Mouse (Mus musculus): ENCODE measurements around the gene Flvcr1. TPM values are rescaled to one million over a fixed set of nuclear protein-coding genes. Genes with fewer than 3 reads are reported as not detected.

Flvcr1 gene
- polyA plus RNA-seq, 1 experiment from 2014 or later, result 9.9 TPM

- DNase-seq (peak; percentile 11), ATAC-seq (ENCODE audit: insufficient read depth) (no peak)
- H3K36me3 ChIP-seq (ENCODE audit: insufficient read depth), result 0 out of 2 replicates have a peak, but pooled peaks cover 7% of the 10 kb centered on the region
- 70% methylated on average over 2 of the region's 2 CpGs for WGBS
- H3K27me3 ChIP-seq (ENCODE audit: insufficient read depth, low read length), result no peaks in the 10 kb centered on the region
- no peak overlapping the region for H3K4me2 ChIP-seq
- no peak overlapping the region for H3K9ac ChIP-seq
- no peak for TF ChIP-seq CTCF (IDR thresholded peaks at IDR 0.05; ENCODE audit: low read depth)
- H3K9me3 ChIP-seq (ENCODE audit: low read depth, low read length), result no peaks in the 10 kb centered on the region
- peaks cover 8% of the 10 kb centered on the region for H3K4me1 ChIP-seq (ENCODE audit: insufficient read depth)
- no peak overlapping the region for H3K27ac ChIP-seq (ENCODE audit: low read depth)
- no peak overlapping the region for H3K4me3 ChIP-seq (ENCODE audit: low read depth, low read length)
These were observed 2.8 kb downstream of the Flvcr1 start for GRCm38 (mm10) chr1:191023140-191023539.

- peaks cover 8% of the 10 kb centered on the region for H3K4me1 ChIP-seq (ENCODE audit: insufficient read depth)
- 88% methylated on average over 7 of the region's 7 CpGs for WGBS
- no peaks in the 10 kb centered on the region for H3K9me3 ChIP-seq (ENCODE audit: low read depth, low read length)
- no peak overlapping the region for H3K4me2 ChIP-seq
- no peak for TF ChIP-seq CTCF (IDR thresholded peaks at IDR 0.05; ENCODE audit: low read depth)
- H3K36me3 ChIP-seq (ENCODE audit: insufficient read depth), result 0 out of 2 replicates have a peak, but pooled peaks cover 7% of the 10 kb centered on the region
- ATAC-seq (ENCODE audit: insufficient read depth), result no peak
- no peak overlapping the region for H3K4me3 ChIP-seq (ENCODE audit: low read depth, low read length)
- no peak for DNase-seq
- no peaks in the 10 kb centered on the region for H3K27me3 ChIP-seq (ENCODE audit: insufficient read depth, low read length)
- no peak overlapping the region for H3K27ac ChIP-seq (ENCODE audit: low read depth)
- no peak overlapping the region for H3K9ac ChIP-seq
These were observed 4.9 kb downstream of the Flvcr1 start for GRCm38 (mm10) chr1:191021016-191021415.

- H3K27ac ChIP-seq (ENCODE audit: low read depth), result no peak overlapping the region
- 85% methylated on average over 3 of the region's 3 CpGs for WGBS
- no peaks in the 10 kb centered on the region for H3K27me3 ChIP-seq (ENCODE audit: insufficient read depth, low read length)
- H3K4me1 ChIP-seq (ENCODE audit: insufficient read depth), result peaks cover 8% of the 10 kb centered on the region
- H3K36me3 ChIP-seq (ENCODE audit: insufficient read depth), result 0 out of 2 replicates have a peak, but pooled peaks cover 7% of the 10 kb centered on the region
- no peak overlapping the region for H3K9ac ChIP-seq
- TF ChIP-seq CTCF (IDR thresholded peaks at IDR 0.05; ENCODE audit: low read depth), result no peak
- ATAC-seq (ENCODE audit: insufficient read depth) (no peak), DNase-seq (no peak)
- no peak overlapping the region for H3K4me2 ChIP-seq
- no peaks in the 10 kb centered on the region for H3K9me3 ChIP-seq (ENCODE audit: low read depth, low read length)
- H3K4me3 ChIP-seq (ENCODE audit: low read depth, low read length), result no peak overlapping the region
These were observed 5.6 kb downstream of the Flvcr1 start for GRCm38 (mm10) chr1:191020217-191020924.

GRCm38 (mm10) chr1:191019803-191020202, 6.2 kb downstream of the Flvcr1 start:
- ATAC-seq (ENCODE audit: insufficient read depth) (no peak), DNase-seq (no peak)
- Histone ChIP-seq H3K9ac (no peak overlapping the region), H3K4me3 (ENCODE audit: low read depth, low read length) (no peak overlapping the region), H3K27me3 (ENCODE audit: insufficient read depth, low read length) (no peaks in the 10 kb centered on the region), H3K36me3 (ENCODE audit: insufficient read depth) (0 out of 2 replicates have a peak, but pooled peaks cover 13% of the 10 kb centered on the region), H3K27ac (ENCODE audit: low read depth) (no peak overlapping the region), H3K9me3 (ENCODE audit: low read depth, low read length) (no peaks in the 10 kb centered on the region), H3K4me2 (no peak overlapping the region), H3K4me1 (ENCODE audit: insufficient read depth) (peaks cover 2% of the 10 kb centered on the region)
- no peak for TF ChIP-seq CTCF (IDR thresholded peaks at IDR 0.05; ENCODE audit: low read depth)
- WGBS, result 90% methylated on average over 5 of the region's 5 CpGs

- Histone ChIP-seq H3K27me3 (ENCODE audit: insufficient read depth, low read length) (no peaks in the 10 kb centered on the region), H3K9ac (no peak overlapping the region), H3K27ac (ENCODE audit: low read depth) (no peak overlapping the region), H3K4me3 (ENCODE audit: low read depth, low read length) (no peak overlapping the region), H3K4me2 (no peak overlapping the region), H3K36me3 (ENCODE audit: insufficient read depth) (peaks cover 41% of the 10 kb centered on the region; the same call in 1 of the 2 replicates), H3K9me3 (ENCODE audit: low read depth, low read length) (no peaks in the 10 kb centered on the region), H3K4me1 (ENCODE audit: insufficient read depth) (no peaks in the 10 kb centered on the region)
- no peak for DNase-seq
- ATAC-seq (ENCODE audit: insufficient read depth), result no peak
- WGBS, result 93% methylated on average over 3 of the region's 3 CpGs
- TF ChIP-seq CTCF (IDR thresholded peaks at IDR 0.05; ENCODE audit: low read depth), result no peak
These were observed 11.7 kb downstream of the Flvcr1 start for GRCm38 (mm10) chr1:191014271-191014670.

- H3K9ac ChIP-seq, result no peak overlapping the region
- TF ChIP-seq CTCF (IDR thresholded peaks at IDR 0.05; ENCODE audit: low read depth), result peak; percentile 36
- ATAC-seq (ENCODE audit: insufficient read depth) (no peak), DNase-seq (no peak)
- H3K36me3 ChIP-seq (ENCODE audit: insufficient read depth), result peaks cover 53% of the 10 kb centered on the region
- H3K27me3 ChIP-seq (ENCODE audit: insufficient read depth, low read length), result no peaks in the 10 kb centered on the region
- no peak overlapping the region for H3K4me3 ChIP-seq (ENCODE audit: low read depth, low read length)
- no peak overlapping the region for H3K4me2 ChIP-seq
- no peak overlapping the region for H3K27ac ChIP-seq (ENCODE audit: low read depth)
- no peaks in the 10 kb centered on the region for H3K9me3 ChIP-seq (ENCODE audit: low read depth, low read length)
- no peaks in the 10 kb centered on the region for H3K4me1 ChIP-seq (ENCODE audit: insufficient read depth)
- 95% methylated on average over 5 of the region's 5 CpGs for WGBS
These were observed 17.3 kb downstream of the Flvcr1 start for GRCm38 (mm10) chr1:191008707-191009106.

GRCm38 (mm10) chr1:191002201-191002600, 23.8 kb downstream of the Flvcr1 start:
- no peak for ATAC-seq (ENCODE audit: insufficient read depth)
- no peaks in the 10 kb centered on the region for H3K4me1 ChIP-seq (ENCODE audit: insufficient read depth)

More at GRCm38 (mm10) chr1:191002201-191002600, 23.8 kb downstream of the Flvcr1 start:
- H3K9me3 ChIP-seq (ENCODE audit: low read depth, low read length), result 0 out of 2 replicates have a peak, but pooled peaks cover 4% of the 10 kb centered on the region
- H3K27ac ChIP-seq (ENCODE audit: low read depth), result no peak overlapping the region
- DNase-seq, result peak; percentile 58
- 56% methylated on average over 6 of the region's 6 CpGs for WGBS
- H3K4me2 ChIP-seq, result no peak overlapping the region
- no peaks in the 10 kb centered on the region for H3K27me3 ChIP-seq (ENCODE audit: insufficient read depth, low read length)
- H3K4me3 ChIP-seq (ENCODE audit: low read depth, low read length), result no peak overlapping the region
- peak; percentile 52 for TF ChIP-seq CTCF (IDR thresholded peaks at IDR 0.05; ENCODE audit: low read depth)
- H3K36me3 ChIP-seq (ENCODE audit: insufficient read depth), result peaks cover 13% of the 10 kb centered on the region; the same call in 1 of the 2 replicates
- H3K9ac ChIP-seq, result no peak overlapping the region
